ENCODE assay signal across 1 mouse cellular context in the genomic region with DNA sequence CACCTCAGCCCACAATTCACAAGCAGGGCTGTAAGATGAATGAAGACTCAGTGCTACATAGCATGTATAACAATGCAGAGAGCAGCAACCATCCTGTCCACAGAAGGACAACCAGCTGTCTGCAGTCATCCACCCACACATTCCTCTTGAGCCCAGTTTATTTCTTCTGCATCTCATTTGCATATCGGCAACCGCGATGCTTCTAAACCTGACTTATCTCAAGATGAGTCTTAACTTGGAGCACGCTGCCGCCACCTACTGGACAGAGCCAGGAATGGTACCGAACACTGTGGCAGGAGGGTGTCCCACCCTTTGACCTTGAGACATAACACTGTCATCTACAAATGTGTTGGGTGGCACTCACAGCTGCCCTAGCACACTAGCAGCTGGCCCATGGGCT.
TF ChIP-seq lines count a peak whose summit lies in the region.

No protein-coding gene starts in this region.

TF ChIP-seq in MEL, 35 proteins besides CTCF, POLR2A, EP300 and RAD21 (continued from another document):
- TF ChIP-seq MXI1 (IDR thresholded peaks at IDR 0.05; ENCODE audit: low read depth, low read length), result peak; percentile 37; the same call in 1 of the 2 replicates
- no peak for TF ChIP-seq ZKSCAN1 (IDR thresholded peaks at IDR 0.05; ENCODE audit: low read depth, low read length)
- no peak for TF ChIP-seq ZNF384 (IDR thresholded peaks at IDR 0.05; ENCODE audit: low read depth, low read length)
- no peak for TF ChIP-seq JUND (IDR thresholded peaks at IDR 0.05; ENCODE audit: low read depth, low read length)
- no peak for TF ChIP-seq POLR2AphosphoS5 (IDR thresholded peaks at IDR 0.05; ENCODE audit: borderline replicate concordance, low read depth, low read length)
- no peak for TF ChIP-seq ELF1 (IDR thresholded peaks at IDR 0.05; ENCODE audit: low read depth, low read length)
- no peak for TF ChIP-seq MYB (IDR thresholded peaks at IDR 0.05; ENCODE audit: low read depth, low read length)
- TF ChIP-seq MAFK (IDR thresholded peaks at IDR 0.05; ENCODE audit: borderline replicate concordance, low read depth, low read length), result no peak
- peak; percentile 70; the same call in 1 of the 2 replicates for TF ChIP-seq MEF2A (IDR thresholded peaks at IDR 0.05; ENCODE audit: extremely low read depth, insufficient replicate concordance, low read depth, low read length, poor library complexity, severe bottlenecking)
- peak; percentile 77 for TF ChIP-seq MYC (IDR thresholded peaks at IDR 0.05; ENCODE audit: low read depth, low read length)
- peak; percentile 63; the same call in 1 of the 2 replicates for TF ChIP-seq MAX (IDR thresholded peaks at IDR 0.05; ENCODE audit: low read length)
- peak; percentile 62; the same call in 1 of the 2 replicates for TF ChIP-seq BHLHE40 (IDR thresholded peaks at IDR 0.05; ENCODE audit: borderline replicate concordance, low read depth, low read length)
- TF ChIP-seq GABPA (IDR thresholded peaks at IDR 0.05; ENCODE audit: low read depth, low read length), result no peak; the same call in 1 of the 2 replicates
- TF ChIP-seq HCFC1 (IDR thresholded peaks at IDR 0.05; ENCODE audit: low read depth, low read length), result no peak
- no peak for TF ChIP-seq POLR2AphosphoS2 (IDR thresholded peaks at IDR 0.05; ENCODE audit: low read length)
- no peak for TF ChIP-seq UBTF (IDR thresholded peaks at IDR 0.05; ENCODE audit: borderline replicate concordance, insufficient read depth, low read depth, low read length)
- TF ChIP-seq CHD1 (IDR thresholded peaks at IDR 0.05; ENCODE audit: low read depth, low read length), result no peak
- TF ChIP-seq ETS1 (IDR thresholded peaks at IDR 0.05; ENCODE audit: low read depth, low read length), result peak; percentile 81
